Mouse (Mus musculus): ENCODE data around the gene Unc45a.
"Not testable (repeated sequence)": the region's sequence is repeated elsewhere in the genome, so short reads cannot be mapped to it uniquely, and the experiment has no call there.

The Unc45a gene

GRCm38 (mm10) chr7:80325292-80325868, 15.4 kb downstream of the Unc45a start:
- DNase-seq (ENCODE audit: low read depth, low spot score) = no peak

DNA sequence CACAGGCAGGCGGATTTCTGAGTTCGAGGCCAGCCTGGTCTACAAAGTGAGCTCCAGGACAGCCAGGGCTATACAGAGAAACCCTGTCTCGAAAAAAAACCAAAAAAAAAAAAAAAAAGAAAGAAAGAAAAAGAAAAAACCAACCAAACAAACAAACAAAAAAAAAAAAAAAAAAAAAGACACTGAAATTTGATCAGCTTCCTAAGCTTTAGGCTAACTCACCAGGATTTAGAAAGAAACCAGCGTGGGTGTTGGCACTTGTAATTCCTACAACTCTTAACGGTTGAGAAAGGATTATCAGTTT, 16.0 kb downstream of the Unc45a start:
- DNase-seq (ENCODE audit: low read depth, low spot score) = not testable (repeated sequence)

DNA sequence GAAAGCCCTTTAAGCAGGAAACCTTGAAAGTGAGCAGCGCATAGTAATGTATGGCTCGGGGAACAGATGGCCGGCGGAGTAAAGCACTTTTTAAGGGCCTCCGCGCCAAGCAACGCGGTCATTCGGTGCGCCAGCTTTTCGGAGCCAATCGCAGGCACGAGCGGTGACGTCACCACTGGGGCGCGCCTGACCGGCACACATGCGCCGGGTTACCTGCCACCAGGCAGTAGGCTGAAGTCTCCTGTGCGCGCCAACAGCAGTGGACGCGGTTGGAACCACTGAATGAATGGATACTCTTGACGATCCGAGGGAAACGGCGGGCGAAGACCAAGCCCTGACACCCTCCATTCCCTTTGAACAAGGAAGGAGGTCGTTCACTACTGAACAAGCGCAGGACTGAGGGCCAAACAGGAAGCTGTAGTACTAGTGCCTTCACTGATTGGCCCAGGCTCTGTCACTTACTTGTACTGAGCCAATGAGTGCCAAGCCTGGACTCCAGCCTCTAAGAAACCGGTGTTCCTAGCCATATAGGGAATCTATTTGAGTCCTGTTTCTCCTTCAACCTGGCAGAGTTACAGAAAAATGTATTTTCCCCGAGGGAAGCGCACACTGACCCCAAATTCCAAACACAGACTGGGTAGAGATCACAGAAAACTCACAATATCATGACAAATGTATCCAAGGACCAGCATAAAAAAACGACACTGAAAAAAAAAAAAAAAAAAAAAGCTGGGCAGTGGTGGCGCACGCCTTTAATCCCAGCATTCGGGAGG, 16.6 kb downstream of the Unc45a start, which contains the start of gene Rccd1:
Gene Rccd1 (minus strand): TSS at position 412 of the 773 bp plus-strand sequence.
- peak; percentile 82 for DNase-seq (ENCODE audit: low read depth, low spot score)

GRCm38 (mm10) chr7:80323336-80323735, 17.5 kb downstream of the Unc45a start:
- DNase-seq (ENCODE audit: low read depth, low spot score) = no peak

GRCm38 (mm10) chr7:80319846-80320496, 20.8 kb downstream of the Unc45a start:
- DNase-seq (ENCODE audit: low read depth, low spot score) = no peak

- DNase-seq (ENCODE audit: low read depth, low spot score) = no peak
Observed at GRCm38 (mm10) chr7:80318670-80319069, 22.1 kb downstream of the Unc45a start.

- DNase-seq (ENCODE audit: low read depth, low spot score) = no peak
Observed at GRCm38 (mm10) chr7:80317439-80318115, 23.2 kb downstream of the Unc45a start.

DNA sequence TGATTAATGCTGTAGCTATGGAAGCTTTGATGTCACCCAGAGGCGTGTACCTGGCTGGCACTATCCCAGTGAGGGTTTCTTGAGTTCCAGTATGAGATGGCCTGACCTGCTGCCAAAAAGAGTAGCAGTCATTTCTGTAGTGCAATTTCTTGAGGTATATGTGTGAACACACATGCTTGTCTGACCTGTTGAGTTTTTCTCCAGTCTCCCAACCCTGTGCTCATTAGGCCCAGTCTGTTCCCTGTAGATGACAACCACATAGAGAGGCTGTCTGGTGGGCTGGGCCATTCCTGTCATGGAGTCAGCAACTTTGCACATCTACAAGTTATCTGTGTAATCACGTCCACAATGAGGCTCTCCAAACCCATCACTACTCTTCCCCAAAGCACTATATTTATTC, 25.1 kb downstream of the Unc45a start:
- no peak for DNase-seq (ENCODE audit: low read depth, low spot score)

GRCm38 (mm10) chr7:80310771-80311170, 30.0 kb downstream of the Unc45a start:
- DNase-seq (ENCODE audit: low read depth, low spot score) = no peak

DNA sequence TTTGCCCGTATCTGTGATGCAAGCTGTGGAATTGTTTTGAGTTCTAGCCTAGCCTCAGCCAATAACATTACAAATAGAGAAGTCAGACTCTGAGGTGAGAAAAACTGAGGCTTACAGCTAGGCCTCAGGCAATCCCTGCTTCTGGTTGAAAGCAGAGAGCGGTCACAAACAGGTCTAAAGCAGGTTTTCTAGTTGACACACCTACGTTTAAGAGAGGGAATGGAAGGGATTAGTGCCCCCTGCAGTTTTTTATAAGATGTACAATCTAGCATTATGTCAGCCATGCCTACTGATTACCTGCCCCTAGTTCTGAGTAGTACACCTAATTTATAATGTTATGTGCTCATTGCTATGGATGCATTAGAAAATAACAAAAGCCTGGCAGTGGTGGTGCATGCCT, 33.0 kb downstream of the Unc45a start:
- DNase-seq (ENCODE audit: low read depth, low spot score) = no peak

GRCm38 (mm10) chr7:80301522-80301921, 39.3 kb downstream of the Unc45a start:
- DNase-seq (ENCODE audit: low read depth, low spot score) = no peak

DNA sequence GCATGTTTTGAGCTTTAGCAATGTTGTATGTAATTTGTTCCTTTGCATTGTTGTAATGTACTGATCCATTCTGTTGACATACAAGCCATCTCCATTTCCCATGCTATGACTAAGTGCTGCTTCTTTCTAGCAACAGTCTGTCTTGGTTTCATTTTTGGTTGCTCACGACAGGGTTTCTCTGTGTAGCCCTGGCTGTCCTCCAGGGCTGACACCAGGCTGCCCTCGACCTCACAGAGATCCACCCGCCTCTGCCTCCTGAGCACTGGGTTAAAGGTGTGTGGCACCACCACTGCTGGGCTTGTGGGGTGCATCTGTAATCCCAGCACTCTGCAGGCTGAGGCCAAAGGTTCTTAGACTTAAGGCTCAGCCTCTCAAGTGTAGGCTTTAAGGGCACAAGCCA, 41.2 kb downstream of the Unc45a start:
- no peak for DNase-seq (ENCODE audit: low read depth, low spot score)

DNA sequence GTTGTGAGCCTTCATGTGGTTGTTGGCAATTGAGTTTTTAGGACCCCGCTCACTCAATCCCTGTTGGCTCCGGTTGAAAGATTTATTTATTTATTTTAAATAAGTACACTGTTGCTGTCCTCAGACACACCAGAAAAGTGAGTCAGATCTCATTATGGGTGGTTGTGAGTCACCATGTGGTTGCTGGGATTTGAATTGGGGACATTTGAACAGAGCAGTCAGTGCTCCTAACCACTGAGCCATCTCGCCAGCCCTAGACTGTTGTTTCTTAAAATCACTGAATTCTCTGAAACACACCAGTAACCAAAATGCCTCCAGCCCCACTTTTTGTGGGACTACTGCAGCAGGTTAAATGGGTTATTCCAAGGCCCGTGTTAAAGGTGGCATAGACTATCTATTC, 42.1 kb downstream of the Unc45a start:
- DNase-seq (ENCODE audit: low read depth, low spot score) = no peak

DNA sequence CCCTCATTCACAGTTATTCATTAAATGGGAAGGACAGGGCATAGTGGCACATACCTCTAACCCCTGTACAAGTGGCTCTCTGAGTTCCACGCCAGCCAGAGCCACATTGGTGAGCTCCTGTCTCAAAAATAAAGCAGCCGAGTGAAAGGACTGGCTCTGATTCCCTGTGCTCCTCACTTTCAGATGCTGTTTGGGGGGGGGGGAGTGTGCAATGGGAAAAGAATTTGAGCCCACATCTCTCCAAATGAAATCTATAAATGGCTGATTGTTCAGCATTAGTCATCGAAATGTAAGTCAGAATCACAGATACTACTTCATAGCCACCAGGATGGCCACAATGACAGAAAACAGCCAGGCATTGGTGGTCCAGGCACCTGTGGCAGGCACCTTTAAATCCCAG, 43.8 kb downstream of the Unc45a start:
- DNase-seq (ENCODE audit: low read depth, low spot score) = no peak

DNA sequence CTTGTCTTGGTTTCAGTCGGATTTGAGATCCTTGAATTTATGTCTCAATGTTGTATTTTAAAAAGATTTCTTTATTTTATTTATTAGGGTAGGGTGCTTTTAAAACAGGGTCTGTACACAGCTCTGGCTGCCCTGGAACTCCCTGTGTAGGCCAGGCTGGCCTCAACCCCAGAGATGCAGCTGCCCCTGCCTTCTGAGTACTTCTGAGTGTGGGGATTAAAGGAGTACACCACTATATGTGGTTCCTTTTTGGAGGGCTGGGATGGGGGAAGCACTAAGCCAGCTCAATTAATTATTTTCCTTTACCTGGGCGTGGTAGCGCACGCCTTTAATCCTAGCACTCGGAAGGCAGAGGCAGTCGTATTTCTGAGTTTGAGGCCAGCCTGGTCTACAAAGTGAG, 44.3 kb downstream of the Unc45a start:
- no peak for DNase-seq (ENCODE audit: low read depth, low spot score)

DNA sequence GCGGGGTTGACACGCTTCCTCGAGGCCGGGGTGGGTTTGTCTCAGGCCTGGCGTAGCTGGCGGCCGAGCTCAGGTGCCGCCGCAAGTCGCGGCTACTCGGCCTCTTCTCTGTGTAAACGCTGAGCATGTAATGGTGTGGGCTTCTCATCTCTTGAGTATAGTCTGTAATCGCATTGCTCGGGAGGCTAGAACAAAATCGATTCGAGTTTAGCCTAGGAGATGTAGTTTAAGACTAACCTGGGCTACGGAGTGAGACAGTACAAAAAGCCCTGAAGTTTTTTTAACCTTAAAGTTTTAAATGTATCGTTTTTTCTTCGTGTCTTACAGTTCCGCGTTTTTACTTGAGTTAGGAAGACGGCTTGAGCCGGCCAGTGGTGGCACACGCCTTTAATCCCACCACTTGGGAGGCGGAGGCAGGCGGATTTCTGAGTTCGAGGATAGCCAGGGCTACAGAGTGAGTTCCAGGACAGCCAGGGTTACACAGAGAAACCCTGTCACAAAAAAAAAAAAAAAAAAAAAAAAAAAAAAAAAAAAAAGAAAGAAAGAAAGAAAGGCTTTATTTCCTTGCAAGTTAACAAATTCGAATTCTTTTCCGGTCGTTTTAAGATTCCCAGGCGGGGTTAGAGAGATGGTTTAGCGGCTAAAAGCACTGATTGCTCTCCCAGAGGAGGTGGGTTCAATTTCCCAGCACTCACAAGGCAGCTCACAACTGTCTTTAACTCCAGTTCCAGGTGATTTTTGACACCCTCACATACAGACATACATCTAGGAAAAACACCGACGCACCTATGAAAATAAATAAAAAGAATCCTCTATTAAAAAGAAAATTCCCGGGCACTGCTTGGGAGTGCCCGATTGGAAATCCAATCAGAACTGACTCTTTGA, 45.8 kb downstream of the Unc45a start:
- no peak for DNase-seq (ENCODE audit: low read depth, low spot score)

DNA sequence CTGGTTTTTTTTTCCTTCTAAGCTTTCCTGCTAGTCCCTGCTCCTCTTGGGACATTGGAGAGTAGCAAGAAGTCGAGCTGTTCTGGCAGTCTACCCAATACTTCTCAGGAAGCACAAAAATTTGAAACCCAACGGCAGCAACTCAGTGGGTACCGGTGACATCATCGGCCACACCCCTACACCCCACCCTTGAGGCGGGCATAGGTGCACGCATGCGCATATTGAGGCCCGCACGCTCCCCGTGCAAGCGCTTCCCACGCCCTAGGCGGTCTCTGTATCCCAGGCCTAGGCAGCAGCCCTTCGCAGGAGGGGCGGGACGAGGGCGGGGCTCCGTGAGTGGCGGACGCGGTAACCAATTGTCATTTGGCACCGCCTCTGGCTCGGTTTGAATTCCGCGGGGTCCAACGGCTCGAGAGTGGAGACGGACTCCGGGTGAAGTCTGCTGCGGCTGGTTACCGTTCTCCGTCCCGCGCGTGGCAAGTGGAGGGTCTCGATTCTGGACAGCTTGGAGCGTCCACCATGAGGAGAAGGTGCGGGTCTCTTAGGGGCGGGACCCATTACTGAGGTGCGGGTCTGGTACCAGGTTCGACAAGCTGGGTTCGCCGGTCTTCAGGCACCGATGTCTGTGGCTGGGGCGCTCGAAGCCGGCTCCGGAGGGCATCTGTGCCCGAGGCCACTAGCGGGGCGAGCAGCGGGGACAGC, 46.6 kb downstream of the Unc45a start, which contains the start of gene Prc1:
Gene Prc1 (plus strand): TSS at position 389 of the 702 bp plus-strand sequence.
- DNase-seq (ENCODE audit: low read depth, low spot score) = peak; percentile 87

DNA sequence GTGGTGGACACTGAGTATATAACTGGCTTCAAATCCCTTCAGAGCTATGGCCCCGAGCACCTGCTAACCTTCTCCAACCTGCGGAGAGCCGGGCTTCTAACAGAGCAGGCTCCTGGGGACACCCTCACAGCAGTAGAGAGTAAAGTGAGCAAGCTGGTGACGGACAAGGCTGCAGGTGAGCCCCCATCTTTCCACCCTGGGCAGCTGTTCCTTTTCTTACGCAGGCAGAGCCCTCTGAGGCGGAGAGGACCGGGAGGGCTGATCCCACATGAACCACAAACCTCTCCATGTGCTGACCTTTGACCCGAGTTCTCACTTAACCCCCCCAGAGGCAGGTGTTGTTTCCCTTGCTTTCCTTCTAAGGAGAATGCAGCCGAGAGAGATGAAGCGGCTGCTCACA, 53.1 kb downstream of the Unc45a start:
- DNase-seq (ENCODE audit: low read depth, low spot score) = no peak

DNA sequence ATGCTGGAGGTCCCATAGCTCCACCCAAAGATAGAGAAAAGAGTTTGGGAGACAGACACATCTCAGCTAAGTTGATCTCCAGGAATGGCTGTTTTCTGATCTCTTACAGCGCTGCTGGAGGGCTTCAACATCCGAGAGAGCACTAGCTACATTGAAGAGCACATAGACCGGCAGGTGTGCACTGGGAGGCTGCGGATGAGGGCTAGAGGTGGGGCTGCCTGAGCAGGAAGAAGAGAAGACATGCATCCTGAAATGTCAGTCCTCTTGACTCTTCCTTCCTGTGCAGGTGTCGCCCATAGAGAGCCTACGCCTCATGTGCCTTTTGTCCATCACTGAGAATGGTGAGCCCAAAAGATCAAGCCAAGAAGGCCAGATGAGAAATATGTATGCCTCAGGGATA, 55.1 kb downstream of the Unc45a start:
- no peak for DNase-seq (ENCODE audit: low read depth, low spot score)

DNA sequence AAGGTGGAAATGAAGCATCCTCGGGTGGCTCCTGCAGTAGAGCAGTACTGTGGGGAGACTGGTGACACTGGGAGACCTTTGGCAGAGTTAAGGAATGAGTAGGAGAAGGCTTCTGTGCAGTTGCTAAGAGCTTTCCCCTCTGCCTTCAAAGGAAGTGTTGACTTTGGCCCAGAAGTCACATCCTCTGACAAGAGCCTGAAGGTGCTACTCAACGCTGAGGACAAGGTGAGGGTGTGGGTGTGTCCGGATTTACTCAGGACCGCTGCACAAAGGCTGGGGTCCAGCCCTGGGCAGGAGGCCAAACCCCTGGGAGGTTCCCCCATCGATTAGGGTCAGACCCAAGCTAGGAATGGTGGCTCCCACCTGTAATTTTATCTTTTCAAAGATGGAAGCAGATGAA, 56.4 kb downstream of the Unc45a start:
- no peak for DNase-seq (ENCODE audit: low read depth, low spot score)
